Mouse (Mus musculus): Measurements from ENCODE around the gene Atg16l2.

Gene Atg16l2

DNA sequence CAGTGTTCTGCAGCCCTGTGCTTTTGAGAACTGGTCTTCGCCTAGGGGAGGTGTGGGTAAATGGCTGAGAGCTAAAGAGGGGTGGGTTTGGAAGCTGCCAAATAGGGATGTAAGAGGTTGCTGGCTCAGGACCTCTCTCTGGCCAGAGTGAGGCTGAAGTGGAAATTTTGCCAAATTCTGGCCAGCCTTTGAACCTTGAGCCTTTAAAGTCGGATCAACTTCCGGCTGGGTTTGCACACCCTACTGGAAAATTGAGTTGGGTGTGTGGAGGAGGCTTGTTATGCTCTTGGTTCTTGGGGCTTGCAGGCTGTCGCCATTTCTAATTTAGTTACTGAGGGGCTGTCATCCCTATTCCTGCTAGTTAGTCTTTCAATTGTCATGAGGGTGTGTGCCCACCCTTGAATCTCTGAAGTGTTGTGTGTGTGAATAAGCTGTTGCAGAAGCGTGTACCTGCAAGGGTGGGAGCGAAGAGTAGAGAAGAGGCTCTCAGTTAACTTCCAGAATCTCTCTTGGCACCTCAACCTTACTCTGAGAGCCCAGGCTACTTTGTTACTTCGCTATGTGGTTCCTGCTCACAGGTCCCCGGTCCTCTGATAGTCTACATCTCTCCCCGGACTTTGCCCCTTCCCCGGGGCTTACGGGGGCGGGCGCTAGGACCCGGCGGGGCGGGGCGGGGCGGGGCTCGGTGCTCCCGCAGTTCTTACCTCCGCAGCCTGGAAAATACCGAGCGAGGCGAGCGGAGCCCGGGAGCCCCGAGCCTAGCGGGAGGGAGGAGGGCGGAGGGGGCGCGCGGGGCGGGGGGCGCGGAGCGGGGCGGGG, 18.6 kb upstream of the Atg16l2 start:
- peak; percentile 76 to 85 for DNase-seq

DNA sequence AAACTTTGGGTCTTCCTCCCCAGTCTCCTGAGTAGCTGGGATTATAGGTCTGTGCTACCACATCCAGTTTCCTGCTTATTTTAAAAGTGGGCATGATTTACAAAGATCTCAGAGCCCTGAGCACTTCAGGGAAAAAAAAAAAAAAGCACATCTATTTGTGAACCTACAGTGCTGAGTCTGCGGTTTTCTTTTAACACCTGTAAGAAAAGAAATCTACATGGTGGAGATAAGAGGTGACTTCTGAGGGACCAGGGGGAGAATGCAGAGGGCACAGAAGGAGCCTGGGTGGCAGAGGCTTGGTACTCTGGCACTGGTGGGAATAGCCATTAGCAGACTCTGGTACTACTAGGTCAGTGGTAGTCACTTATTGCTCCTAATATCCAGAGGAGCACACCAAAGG, 17.7 kb upstream of the Atg16l2 start:
- no peak for DNase-seq

DNA sequence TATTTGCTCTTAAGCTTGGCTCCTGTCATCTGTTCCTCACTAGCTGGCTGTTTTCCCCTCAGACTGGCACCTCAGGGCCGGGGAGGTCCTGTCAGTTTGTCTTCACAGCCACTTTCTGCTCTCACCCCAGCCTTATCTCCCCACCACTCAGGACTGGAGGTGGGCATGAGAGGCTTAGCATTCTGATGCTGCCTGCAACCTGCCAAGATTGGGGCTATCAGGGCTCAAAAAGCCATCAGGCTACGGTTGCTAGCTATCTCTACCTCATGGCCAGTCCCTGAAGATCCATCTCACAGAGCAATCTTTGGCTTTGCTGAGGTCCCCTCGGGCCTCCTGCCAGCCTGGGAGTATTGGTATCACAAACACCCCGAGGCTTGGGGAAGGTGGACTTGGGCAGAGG, 16.8 kb upstream of the Atg16l2 start:
- no peak for DNase-seq

DNA sequence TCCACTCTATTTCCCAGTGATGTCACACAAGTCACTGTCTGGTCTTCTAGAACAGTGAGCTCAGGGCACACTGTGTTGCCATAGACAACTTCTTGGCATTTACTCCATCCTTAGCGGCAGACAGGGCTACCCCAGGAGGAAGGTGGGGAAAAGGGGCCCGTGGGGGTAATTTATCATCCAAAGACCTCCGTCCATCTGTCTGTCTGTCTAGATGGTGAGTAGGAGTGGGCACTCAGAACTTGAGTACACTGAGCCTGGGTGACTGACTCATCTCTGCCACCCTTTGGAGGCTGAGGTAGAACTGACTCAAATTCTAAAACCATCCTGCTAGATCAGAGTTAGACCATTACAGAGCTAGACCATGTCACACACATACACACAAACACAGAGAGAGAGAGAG, 15.0 kb upstream of the Atg16l2 start, which contains the start of gene Stard10:
Stard10 (plus strand) TSS at position 73 of the 400 bp plus-strand sequence.
- DNase-seq: no peak

DNA sequence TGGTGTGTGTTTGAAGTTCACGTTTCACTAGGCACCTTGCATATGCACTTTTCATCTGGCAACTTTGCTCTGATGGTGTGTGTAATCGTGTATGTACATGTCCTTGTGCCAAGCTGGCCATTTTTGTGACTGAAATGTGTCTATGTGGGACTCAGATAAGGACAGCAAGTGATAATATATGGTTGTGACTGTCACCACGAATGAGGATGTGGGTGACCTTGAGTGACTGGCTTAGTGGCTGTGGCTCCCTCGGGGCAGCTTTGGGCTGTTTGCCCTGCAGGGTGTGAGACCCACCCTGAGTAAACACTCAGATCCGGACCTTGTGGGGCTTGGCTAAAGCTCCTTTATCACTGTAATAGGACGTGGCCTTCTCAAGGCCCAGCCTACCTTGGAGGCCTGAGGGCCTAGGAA, 14.5 kb upstream of the Atg16l2 start:
- no peak for DNase-seq

DNA sequence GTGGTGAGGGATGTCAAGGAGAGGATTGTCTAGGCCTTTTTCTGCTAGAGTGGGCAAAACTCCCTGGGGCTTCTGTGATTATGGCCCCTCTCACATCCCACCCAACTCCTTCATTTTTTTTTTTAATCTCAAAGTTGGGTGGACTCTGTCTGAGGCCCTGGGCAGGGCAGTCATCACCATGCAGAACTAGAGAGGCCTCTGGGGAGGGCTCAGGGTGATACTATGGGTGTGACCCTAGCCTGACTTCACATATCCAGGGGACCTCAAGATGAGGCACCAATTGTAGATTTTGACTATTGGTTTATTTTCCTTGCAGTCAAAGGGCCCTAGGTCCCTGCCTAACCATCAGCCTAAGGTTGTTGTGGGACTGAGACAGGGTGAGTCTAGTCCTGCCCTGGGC, 13.6 kb upstream of the Atg16l2 start:
- no peak for DNase-seq

DNA sequence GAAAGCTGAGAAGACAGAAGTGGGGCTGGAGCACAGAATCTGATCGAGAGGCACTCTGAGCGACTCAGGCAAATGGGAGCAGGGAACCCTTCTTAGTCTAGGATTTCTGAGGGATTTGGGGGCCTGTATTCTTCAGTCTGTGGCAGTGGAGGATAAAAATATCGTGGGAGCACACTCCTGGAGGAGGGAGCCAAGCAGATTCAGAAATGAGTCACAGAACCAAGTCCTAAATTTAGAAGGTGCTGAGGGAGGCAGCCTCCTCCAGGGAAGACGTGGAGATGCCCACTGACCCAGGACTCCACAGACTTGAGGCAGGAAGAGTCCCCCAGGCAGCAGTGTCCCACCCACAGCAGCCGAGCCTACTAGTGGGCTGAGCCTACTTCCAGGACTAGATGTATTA, 12.3 kb upstream of the Atg16l2 start:
- DNase-seq: no peak

DNA sequence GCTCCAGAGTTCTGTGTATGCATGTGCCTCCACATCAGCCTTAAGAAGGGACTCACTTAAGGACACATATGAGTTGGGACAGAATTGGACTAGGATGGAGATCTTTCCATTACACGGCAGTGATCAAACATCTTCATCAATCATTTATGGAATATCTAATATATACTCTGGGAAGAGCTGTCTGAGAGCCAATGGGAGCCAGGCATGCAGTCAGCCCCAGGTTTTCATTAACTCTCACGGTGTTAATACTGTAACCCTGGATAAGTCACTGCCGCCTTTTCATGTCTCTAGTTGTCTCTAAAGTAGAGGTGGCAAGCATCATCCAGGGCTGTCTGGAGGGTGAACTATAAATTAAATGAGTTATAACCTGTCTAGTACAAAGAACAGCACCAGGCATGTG, 11.0 kb upstream of the Atg16l2 start:
- no peak for DNase-seq

DNA sequence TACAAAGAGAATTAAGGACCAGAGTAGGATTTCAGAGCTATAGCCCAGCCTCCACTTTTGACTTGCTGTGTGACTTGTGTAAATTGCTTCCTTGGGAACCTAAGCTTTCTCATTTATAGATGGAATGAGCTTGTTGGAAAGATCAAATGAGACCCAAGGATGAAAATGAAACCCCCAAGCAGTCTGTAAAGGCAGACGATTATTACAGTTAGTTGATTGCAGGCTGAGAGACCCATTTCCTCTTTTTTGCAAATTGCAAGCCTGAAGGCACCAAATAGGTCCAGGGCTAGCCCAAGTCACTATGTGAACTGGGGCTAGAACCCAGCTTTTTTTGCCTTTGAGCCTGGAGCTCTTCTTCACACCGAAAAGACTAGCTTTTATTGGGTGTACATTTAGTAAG, 9.0 kb upstream of the Atg16l2 start:
- DNase-seq: no peak

DNA sequence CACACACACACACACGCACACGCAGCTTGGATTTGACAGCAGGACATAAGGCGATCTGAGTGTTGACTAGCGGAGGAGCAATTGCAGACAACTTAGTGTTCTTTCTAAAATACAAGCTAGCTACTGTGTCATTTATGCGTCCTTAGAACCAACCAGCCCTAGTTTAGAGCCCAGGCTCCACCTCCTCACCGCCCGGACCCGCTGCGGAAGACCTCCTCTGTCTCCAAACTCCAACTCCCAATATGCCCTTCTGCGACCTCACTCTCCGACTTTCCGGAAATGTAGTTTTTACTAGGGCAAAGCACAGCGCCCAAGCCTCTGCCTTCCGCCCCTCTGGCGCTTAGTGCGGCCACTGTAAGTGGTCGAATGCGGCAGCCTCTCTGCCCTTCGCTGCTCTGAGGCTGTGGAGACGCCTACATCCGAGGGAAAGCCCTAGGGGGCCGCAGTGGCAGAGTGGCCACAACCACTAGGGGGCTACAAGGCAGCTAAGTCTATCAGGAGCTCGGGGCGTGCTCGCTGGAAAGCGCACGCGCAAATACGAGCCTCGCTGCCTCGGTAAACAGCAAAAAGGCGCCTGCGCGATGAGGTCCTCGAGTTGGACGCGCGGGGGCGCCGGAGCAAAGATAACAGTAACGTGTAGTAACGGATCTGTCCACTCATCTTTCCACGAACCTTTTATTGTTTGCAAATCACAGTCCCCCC, 8.4 kb upstream of the Atg16l2 start:
- peak; percentile 97 to 99 for DNase-seq

DNA sequence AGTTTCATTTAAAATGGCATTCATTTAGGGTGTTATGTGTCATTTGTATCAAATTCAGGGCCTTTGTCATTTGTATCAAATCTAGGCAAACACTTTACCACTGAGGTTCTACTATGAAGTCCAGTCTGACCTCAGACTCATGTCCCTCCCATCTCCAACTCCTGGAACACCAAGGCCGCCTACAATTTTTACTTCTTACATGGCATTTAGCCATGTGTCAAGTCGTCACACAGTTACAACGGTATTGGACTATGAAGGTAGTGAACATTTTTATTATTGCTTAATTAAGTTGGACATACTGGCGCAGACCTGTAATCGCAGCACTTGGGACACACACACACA, 7.9 kb upstream of the Atg16l2 start:
- no peak for DNase-seq

DNA sequence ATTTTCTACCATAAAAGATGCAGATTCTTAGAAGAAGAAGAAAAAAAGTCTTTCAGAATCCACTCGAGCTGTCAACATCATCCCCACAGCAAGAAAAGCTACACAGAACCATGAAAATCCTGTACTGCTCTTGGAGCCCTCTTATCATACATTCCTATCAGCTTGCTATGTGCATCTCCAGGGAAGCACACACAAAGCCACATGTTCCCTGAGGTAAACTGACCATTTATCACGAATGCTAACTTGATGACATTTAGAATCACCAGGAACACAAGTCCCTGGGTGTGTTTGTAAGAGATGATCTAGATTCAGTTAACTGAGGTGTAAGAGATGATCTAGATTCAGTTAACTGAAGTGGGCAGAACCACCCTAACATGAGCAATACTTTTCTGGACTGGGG, 4.8 kb upstream of the Atg16l2 start:
- no peak for DNase-seq

DNA sequence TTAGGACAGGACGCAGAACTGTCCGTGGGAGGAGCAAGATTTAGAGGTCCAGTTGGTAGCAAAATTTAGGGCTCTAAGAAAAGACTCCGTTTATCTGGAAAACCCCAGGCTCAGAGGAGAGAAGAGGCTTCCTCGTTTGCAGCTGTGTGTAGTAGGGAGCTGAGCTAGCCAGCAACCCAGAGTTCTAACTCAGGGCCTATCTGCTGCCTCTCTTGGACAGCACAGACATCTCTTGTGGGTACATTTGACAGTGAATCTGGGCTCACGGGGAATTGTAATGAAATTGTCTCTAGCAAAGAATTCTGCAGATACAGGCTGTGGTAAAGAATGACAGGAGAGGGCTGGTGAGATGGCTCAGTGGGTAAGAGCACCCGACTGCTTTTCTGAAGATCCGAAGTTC, 640 bp upstream of the Atg16l2 start:
- DNase-seq: no peak

DNA sequence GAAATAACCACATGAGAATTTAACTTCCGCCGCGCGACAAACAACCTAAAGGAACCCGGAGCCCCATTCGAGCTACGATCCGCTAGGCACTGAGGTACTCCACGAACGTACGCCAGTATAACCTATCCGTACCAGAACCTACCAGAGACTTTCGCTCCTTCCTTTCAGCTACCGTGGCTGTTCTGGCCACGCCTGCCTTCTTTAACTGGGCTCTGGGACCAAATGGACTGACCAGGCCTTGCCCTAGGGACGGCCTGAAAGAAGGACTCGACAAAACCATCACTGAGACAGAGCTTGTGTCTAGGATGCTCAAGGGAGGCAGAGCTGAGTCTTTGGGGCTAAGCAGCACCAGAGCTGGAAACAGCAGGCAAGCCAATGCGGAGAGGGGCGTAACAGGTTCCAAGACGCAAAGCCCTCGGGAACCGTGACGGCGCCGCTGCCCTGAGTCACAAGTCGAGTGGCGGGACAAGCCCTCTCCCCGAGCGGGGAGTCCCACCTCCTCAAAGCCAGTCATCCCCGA, 630 bp downstream of the Atg16l2 start:
- no peak for DNase-seq

DNA sequence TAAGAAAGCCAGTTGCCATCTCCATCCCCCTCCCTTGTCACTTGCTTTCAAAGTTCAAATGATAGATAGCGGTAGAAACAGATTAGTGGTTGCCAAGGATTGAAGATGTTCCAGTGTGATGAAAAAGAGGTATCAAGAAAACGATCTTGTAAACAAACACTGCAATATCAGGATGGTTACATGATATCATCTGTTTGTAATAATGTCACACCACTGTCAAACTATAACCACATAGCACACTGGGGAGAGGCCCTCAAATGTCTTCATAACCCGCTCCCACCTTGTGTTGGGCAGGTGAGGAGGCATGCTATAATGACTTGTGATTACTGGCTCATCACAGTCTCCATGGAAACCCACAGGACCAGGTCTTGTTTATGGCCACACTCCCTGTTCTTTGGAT, 3.7 kb downstream of the Atg16l2 start:
- DNase-seq: no peak

DNA sequence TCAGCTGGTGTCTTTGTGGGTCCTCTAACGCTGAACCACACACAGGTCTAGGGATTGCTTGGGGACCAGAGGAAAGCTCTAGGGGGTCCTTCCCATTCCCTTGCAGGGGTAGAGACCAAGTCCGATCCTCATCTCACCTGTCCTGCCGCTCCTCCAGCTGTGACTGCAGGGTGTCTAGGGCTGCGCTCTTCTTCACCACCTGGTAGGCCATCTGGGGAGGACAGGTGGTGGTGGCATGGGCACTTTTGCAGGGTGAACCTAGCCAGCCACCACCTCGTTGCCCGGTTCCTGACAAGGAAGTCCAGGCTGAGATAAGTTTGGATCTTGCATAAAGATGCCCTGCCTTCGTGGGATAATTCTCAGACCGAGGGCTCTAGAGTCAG, 5.0 kb downstream of the Atg16l2 start:
- DNase-seq: no peak

DNA sequence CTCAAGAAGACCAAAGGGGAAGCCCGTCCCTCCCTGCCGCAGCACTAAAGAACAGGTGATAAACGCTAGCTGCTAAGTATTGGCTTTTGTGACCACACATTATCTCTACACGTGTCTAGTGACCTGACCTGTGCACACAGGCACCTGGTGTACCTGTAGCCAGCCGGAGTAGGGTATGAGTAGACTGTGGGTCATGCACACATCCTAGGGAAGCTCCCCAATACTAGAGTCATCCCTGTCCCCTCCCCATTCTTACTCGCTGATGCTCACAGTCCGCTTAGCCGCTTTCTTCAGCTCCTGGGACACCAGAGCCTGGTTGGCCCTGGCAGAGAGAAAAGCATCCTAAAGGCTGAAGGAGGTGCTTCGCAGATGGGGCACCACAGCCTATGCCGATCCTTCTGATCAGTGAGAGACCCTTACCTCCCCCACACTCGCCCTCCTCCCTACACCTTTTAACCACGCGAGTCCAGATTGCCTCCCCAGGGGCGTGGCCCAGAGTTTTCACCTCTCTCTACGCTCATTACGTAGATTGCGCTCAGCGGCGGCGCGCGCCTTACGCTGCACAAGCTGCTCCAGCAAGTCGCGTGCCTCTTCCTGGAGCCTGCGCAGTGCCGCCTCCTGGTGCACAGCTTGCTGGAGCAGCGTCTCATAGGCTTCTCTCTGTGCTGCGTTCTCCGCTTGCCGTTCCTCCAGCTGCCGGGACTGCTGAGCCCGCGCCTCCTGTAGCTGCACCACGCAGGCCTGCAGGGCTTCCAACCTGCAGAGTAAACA, 5.6 kb downstream of the Atg16l2 start:
- DNase-seq: peak; percentile 90 to 93

DNA sequence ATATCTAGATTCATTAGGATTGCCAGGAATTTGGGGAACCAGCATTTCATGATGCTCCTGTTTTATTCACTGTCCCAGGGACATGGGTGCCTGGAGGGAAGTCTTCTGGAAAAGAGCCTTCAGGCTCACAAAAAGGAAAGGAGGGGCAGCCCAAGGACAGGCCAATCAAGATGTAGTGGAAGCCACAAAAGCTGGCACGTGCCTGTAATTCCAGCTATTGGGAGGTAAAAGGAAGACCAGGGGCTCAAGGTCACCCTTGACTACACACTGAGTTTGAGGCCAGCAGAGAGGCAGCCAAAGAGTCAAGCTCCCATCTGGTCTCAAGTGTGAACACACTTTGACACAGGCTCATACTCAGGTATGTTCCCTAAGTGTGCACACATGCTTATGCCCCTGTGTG, 6.6 kb downstream of the Atg16l2 start:
- DNase-seq: no peak

DNA sequence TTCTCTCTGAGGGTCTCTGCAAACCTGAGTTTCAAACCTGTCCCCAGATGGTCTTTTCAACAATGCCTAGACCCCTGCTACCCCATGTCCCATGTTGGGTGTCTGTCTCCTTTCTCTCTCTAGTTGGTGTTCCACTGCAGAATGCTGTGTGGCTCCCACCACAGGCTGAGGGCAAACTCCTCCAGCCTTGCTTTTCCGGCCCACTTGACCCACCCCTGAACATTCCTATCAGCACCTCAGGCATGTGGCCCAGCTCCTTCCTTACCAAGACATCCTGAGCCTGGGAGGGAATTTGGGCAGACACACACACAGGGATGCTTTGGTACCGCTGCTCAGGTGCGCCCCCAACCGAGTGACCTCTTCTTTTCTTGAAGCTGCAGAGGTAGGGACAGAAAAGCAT, 8.4 kb downstream of the Atg16l2 start:
- DNase-seq: no peak

DNA sequence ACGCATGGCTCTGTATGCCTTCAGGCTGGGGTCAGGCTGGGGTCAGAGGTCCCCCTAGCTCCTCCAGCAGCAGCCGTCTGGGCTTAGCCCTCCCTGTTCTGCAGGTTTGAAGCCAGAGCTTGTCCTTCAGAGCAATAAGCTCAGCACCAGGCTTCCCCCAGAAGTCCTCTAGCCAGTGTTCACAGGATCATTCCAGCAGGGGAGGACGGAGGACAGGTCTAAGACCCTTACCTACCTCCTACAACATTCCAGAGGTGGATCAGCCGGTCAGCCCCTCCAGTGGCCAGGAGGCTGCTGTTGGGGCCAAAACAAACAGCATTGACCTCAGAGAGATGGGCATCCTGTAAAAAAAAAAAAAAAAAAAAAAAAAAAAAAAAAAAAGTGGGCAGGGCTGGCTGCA, 8.9 kb downstream of the Atg16l2 start:
- DNase-seq: no peak

DNA sequence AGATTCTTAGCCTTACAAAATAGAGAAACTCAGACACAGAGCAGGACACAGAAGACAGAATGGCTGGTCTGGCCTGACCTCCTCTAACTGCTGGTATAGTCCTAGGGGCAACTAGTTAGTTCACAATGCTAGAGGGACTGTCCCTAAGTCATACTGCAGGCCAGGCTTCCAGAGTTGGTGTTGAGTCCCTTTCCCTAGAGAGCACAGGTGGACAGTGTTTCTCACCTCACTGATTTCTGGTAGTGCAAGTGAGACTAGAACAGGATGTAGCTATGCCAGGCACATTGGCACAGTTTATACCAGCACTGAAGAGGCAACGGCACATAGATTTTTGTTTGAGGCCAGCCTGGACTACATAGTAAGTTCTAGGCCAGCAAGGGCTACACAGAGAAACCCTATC, 9.4 kb downstream of the Atg16l2 start:
- DNase-seq: no peak

DNA sequence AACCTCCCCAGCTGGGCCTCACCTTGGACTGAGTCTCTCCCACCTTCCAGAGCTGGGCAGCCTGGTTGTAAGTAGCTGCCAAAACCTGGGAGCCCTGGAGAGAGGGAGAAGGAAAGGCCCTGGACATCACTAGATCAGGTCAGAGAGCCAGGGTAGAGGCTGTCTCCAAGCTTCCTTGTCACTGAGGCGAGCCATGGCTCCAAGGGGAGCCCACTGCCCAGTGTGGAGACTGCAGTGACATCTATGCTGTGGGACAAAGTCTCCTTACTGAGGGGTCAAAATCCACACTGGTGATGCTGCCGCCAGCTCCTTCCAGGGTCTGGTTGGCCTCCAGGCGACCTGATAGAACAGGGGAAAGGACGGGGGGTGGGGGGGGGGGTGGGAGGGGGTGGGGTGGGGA, 10.0 kb downstream of the Atg16l2 start:
- DNase-seq: no peak

DNA sequence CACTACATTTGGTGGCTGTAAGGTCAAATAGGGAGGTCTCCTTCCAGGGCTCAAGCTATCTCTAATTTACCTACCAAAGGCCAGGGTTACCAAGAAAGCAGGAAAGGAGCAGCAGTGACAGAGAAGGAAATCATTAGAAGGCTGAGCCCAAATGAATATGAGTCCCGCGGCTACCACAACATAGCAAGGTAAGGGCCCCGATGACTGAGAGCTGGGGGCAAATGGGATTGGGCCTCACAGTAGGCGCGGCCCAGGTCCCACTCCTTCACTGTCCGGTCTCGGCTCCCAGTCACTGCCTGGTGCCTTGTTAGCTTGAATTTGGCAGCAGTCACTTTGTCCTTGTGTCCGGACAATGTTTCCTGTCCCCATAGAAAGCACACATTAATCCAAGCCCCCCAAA, 10.4 kb downstream of the Atg16l2 start:
- DNase-seq: no peak

DNA sequence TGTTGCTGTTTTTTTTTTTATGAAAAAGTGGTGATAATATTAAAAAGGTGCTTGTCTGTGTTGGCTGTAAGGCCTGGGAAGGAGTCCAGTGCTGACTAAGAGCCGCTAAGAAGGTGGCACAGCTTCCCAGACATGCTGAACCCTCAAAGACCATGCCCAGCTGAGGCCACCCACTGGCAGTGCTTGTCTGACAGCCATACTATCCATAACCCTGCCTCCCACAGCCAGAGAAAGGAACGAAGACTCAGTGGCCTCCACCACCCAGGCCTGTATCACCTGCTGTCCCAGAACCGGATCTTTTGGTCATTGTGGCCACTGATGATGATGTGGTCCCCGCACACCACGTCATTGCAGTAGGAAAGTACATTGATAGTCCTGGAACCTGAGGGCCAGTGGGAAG, 10.8 kb downstream of the Atg16l2 start:
- DNase-seq: no peak

Data from kidney, postnatal 4 days (tissue).